Mouse (Mus musculus) layer of hippocampus, adult 6 months (tissue): ENCODE results near the gene Hoxa6. TPM values are rescaled to one million over a fixed set of nuclear protein-coding genes. Genes with fewer than 3 reads are reported as not detected.

Experiments
- long read RNA-seq, 2 experiments: library from polyadenylated mRNA; unstranded; transcript quantifications; one replicate each; pipeline ENCODE4 v2.0.0; 2019 to 2020
- microRNA-seq: library from miRNA; unstranded; fragments of <30 nt; microRNA quantifications from one replicate; pipeline ENCODE4 v1.2.0, GENCODE M21; 2020
- polyA plus RNA-seq: library from polyadenylated mRNA; unstranded; fragments of <200 nt; fragmentation: Nextera tagmentation; gene quantifications from 2 replicates; pipeline ENCODE4 v1.2.3, GENCODE M21; 2021

Gene Hoxa6
- not detected in 2 replicates for polyA plus RNA-seq
- long read RNA-seq, experiment 1, result 0 reads
- long read RNA-seq, experiment 2, result 0 reads

GRCm38 (mm10) chr6:52208072-52208867, at the start of gene Hoxa6:
TSS of gene Hoxa6 (minus strand) at chr6:52208722.

GRCm38 (mm10) chr6:52245757-52246142, 37.2 kb upstream of the Hoxa6 start, which contains the start of gene Hoxa11:
TSS of gene Hoxa11 (minus strand) at chr6:52245810.

GRCm38 (mm10) chr6:52240389-52241000, 32.0 kb upstream of the Hoxa6 start, which contains the start of gene Hoxa10:
TSS of gene Hoxa10 (minus strand) at chr6:52240854.

GRCm38 (mm10) chr6:52230516-52231165, 22.1 kb upstream of the Hoxa6 start, which contains the start of gene Hoxa9:
TSS of gene Hoxa9 (minus strand) at chr6:52231089.

GRCm38 (mm10) chr6:52221337-52221992, 12.9 kb upstream of the Hoxa6 start, which contains the start of gene Hoxa7:
TSS of gene Hoxa7 (minus strand) at chr6:52221854.

GRCm38 (mm10) chr6:52213119-52213986, 4.8 kb upstream of the Hoxa6 start, which contains the start of the genes Hoxa3 and Gm28308:
TSS of gene Hoxa3 (minus strand) at chr6:52213336.
TSS of gene Gm28308 (minus strand) at chr6:52213339.

GRCm38 (mm10) chr6:52204050-52204752, 4.3 kb downstream of the Hoxa6 start, which contains the start of gene Hoxa5:
TSS of gene Hoxa5 (minus strand) at chr6:52204587.

GRCm38 (mm10) chr6:52190906-52191810, 17.4 kb downstream of the Hoxa6 start, which contains the start of gene Hoxa4:
TSS of gene Hoxa4 (minus strand) at chr6:52191753.

GRCm38 (mm10) chr6:52177061-52177735, 31.3 kb downstream of the Hoxa6 start, which contains the start of gene 5730596B20Rik:
TSS of gene 5730596B20Rik (plus strand) at chr6:52177498.

GRCm38 (mm10) chr6:52164626-52165440, 43.7 kb downstream of the Hoxa6 start, which contains the start of gene Hoxa2:
TSS of gene Hoxa2 (minus strand) at chr6:52164831.

GRCm38 (mm10) chr6:52158276-52159051, 50.1 kb downstream of the Hoxa6 start, which contains the start of gene Hoxa1:
TSS of gene Hoxa1 (minus strand) at chr6:52158317.

Small RNA genes lying within 50 kb of the gene (microRNA-seq; reads per million reads assigned to microRNA genes)
- not detected for gene Mir196b

Other genes starting within 250 kb of the Hoxa6 start
- 13.2 and 17.0 TPM in 2 replicates for gene Skap2, start 196.2 kb downstream of the Hoxa6 start, polyA plus RNA-seq
- not detected in 2 replicates for gene Hoxa1, start 50.4 kb downstream of the Hoxa6 start, polyA plus RNA-seq
- gene Hoxa2, start 43.9 kb downstream of the Hoxa6 start, polyA plus RNA-seq, result not detected in 2 replicates
- gene 5730596B20Rik, start 31.2 kb downstream of the Hoxa6 start, polyA plus RNA-seq, result not detected in 2 replicates
- gene Hoxa4, start 17.0 kb downstream of the Hoxa6 start, polyA plus RNA-seq, result not detected in 2 replicates
- not detected in 2 replicates for gene Hoxa5, start 4.1 kb downstream of the Hoxa6 start, polyA plus RNA-seq
- gene Hoxa3, start 4.6 kb upstream of the Hoxa6 start, polyA plus RNA-seq, result not detected in 2 replicates
- gene Gm28308, start 4.6 kb upstream of the Hoxa6 start, polyA plus RNA-seq, result not detected in 2 replicates
- gene Hoxa7, start 13.1 kb upstream of the Hoxa6 start, polyA plus RNA-seq, result 0.29 TPM in 1 of 2 replicates, not detected in the other
- not detected in 2 replicates for gene Hoxa9, start 22.4 kb upstream of the Hoxa6 start, polyA plus RNA-seq
- gene Hoxa10, start 32.1 kb upstream of the Hoxa6 start, polyA plus RNA-seq, result not detected in 2 replicates
- not detected in 2 replicates for gene Hoxa11, start 37.1 kb upstream of the Hoxa6 start, polyA plus RNA-seq
- not detected in 2 replicates for gene Hoxa13, start 52.2 kb upstream of the Hoxa6 start, polyA plus RNA-seq
- not detected in 2 replicates for gene Evx1, start 104.8 kb upstream of the Hoxa6 start, polyA plus RNA-seq